Mouse (Mus musculus) cortical plate, adult 2 months (tissue): Measurements from ENCODE around the gene Snrnp25. TPM values are rescaled to one million over a fixed set of nuclear protein-coding genes. Genes with fewer than 3 reads are reported as not detected.

Experiments used
- H3K27ac ChIP-seq: fragments of 200-500 bp; 2 replicates; pipeline ENCODE4 v1.5.1; 2012; ENCODE audit warnings: low read length, control low read depth, inconsistent platforms; ENCODE audit not compliant: insufficient read depth
- H3K4me1 ChIP-seq: fragments of 200-500 bp; 2 replicates; pipeline ENCODE4 v1.6.1; 2011; ENCODE audit warnings: low read length; ENCODE audit not compliant: control insufficient read depth, insufficient read depth
- H3K4me3 ChIP-seq: fragments of 200-500 bp; 2 replicates; pipeline ENCODE4 v1.5.1; 2011; ENCODE audit warnings: mild to moderate bottlenecking, low read length, control low read depth; ENCODE audit not compliant: insufficient read depth
- CTCF ChIP-seq: fragments of 200-500 bp; IDR thresholded peaks from 2 replicates; pipeline ENCODE4 v1.5.1; 2011; ENCODE audit warnings: mild to moderate bottlenecking, control low read depth, low read length; ENCODE audit not compliant: insufficient read depth; ENCODE audit errors: extremely low read depth
- POLR2A ChIP-seq: fragments of 200-500 bp; IDR thresholded peaks from 2 replicates; pipeline ENCODE4 v1.6.1; 2011; ENCODE audit warnings: mild to moderate bottlenecking, low read length, control low read depth; ENCODE audit not compliant: insufficient read depth; ENCODE audit errors: extremely low read depth
- polyA plus RNA-seq: library from polyadenylated mRNA; depleted of rRNA; stranded (reverse); fragments of >200 nt; gene quantifications from 2 replicates; pipeline ENCODE4 v1.2.3, GENCODE M21; 2012

Gene Snrnp25
- polyA plus RNA-seq, 1 experiment: 51.8 TPM

DNA sequence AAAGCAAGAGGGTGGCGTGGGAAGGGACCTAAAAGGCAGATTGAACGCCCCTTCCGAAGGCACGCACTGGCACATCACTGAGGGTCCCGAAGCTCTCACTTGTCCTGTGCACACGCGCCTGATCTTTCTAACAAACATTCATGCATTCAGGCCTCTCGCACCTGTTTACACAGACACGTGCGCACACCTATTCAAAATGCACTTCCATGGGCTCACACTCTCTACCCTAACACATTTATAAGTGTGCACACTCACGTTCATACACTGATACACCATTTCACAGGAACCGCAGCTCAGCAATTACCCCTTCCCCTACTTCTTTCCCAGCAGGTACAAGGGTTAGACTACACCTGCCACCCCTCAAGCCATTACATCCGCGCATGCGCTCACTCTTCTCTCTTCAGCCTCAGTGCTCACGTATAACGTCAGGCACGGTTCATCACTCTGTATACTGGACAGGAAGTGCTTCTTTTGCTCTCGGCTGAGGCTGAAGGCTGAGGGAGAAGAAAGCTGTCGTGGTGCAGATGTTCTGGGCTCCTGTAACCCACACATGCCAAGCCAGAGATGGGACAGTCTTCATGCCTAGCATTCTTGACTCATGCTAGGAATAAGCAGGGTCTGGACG lies 17.5 kb downstream of the Snrnp25 start:
- peak overlapping the region; percentile 41; the same call in 1 of the 2 replicates for H3K4me3 ChIP-seq
- peaks cover 6% of the 10 kb centered on the region for H3K4me1 ChIP-seq
- TF ChIP-seq CTCF (no peak), POLR2A (no peak)
- H3K27ac ChIP-seq: no peak overlapping the region

GRCm38 (mm10) chr11:32223297-32223967 lies 18.2 kb downstream of the Snrnp25 start:
- Histone ChIP-seq H3K4me1 (peaks cover 6% of the 10 kb centered on the region), H3K4me3 (no peak overlapping the region; the same call in 1 of the 2 replicates), H3K27ac (no peak overlapping the region)
- no peak for TF ChIP-seq POLR2A
- no peak for TF ChIP-seq CTCF

GRCm38 (mm10) chr11:32224468-32225139 lies 19.4 kb downstream of the Snrnp25 start:
- no peak for TF ChIP-seq CTCF
- TF ChIP-seq POLR2A: no peak
- H3K4me1 ChIP-seq: peaks cover 6% of the 10 kb centered on the region
- no peak overlapping the region for H3K27ac ChIP-seq
- no peak overlapping the region for H3K4me3 ChIP-seq

GRCm38 (mm10) chr11:32225222-32226104 lies 20.2 kb downstream of the Snrnp25 start:
- Histone ChIP-seq H3K4me1 (peaks cover 9% of the 10 kb centered on the region), H3K4me3 (no peak overlapping the region)
- TF ChIP-seq POLR2A (no peak), CTCF (no peak)

GRCm38 (mm10) chr11:32226124-32226871 lies 21.1 kb downstream of the Snrnp25 start, which contains the start of gene Mpg:
Mpg (plus strand) TSS chr11:32226505.
- TF ChIP-seq POLR2A (peak; percentile 66), CTCF (no peak)
- Histone ChIP-seq H3K4me3 (peak within 1 kb of the TSS; percentile 52), H3K4me1 (peaks cover 13% of the 10 kb centered on the region), H3K27ac (peak within 1 kb of the TSS; percentile 94)

More at GRCm38 (mm10) chr11:32225222-32226104, 20.2 kb downstream of the Snrnp25 start:
- no peak overlapping the region for H3K27ac ChIP-seq

- peaks cover 13% of the 10 kb centered on the region for H3K4me1 ChIP-seq
- H3K4me3 ChIP-seq: peak overlapping the region; percentile 52
- no peak for TF ChIP-seq CTCF
- no peak for TF ChIP-seq POLR2A
- peak overlapping the region; percentile 94 for H3K27ac ChIP-seq
Observed at GRCm38 (mm10) chr11:32227041-32227440, 21.8 kb downstream of the Snrnp25 start.

DNA sequence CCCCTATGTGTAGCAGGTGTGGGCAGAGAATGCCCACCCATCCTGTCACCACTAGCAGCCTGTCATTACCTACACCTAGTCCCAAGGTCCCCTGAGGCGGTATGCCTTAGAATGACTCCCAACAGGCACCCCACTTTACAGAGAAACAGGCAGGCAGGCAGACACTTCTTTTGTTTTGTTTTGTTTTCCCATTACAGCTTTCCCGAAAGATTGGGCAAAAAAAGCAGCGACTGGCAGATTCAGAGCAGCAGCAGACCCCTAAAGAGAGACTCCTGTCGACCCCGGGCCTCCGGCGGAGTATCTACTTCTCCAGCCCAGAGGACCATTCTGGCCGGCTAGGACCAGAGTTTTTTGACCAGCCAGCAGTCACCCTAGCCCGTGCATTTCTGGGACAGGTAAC lies 22.3 kb downstream of the Snrnp25 start:
- H3K4me1 ChIP-seq: peaks cover 11% of the 10 kb centered on the region
- no peak overlapping the region for H3K4me3 ChIP-seq
- no peak overlapping the region for H3K27ac ChIP-seq
- TF ChIP-seq POLR2A (no peak), CTCF (no peak)

DNA sequence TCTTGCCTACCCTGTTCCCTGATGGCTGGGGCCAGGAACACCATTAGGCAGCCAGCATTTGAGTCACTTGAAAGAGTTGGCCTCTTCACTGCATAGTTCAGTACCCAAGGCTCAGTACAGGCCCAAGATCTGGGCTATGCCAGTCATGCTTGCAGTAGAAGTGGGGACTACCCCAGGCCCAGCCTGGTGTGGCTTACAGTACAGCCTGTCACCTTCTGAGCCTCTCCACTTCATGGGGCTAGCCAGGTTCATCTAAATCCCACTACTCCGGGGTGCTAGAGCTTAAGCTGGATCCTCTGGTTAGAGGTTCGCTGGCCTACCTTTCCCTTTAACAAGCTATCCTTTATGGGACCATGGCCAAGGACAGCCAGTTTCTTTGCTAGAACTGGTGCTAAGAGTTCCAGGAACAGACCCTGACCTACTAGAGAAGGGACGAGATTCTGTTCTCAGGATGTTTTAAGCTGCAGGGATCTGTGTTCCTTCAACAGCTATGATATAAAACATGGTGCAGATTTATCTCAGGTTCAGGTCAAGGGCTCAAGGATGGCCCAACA lies 23.2 kb downstream of the Snrnp25 start:
- TF ChIP-seq CTCF (no peak), POLR2A (no peak)
- H3K4me1 ChIP-seq: peaks cover 11% of the 10 kb centered on the region
- no peak overlapping the region for H3K27ac ChIP-seq
- no peak overlapping the region for H3K4me3 ChIP-seq
